Mouse (Mus musculus) kidney, adult 2 months (tissue): ENCODE data around the gene Mrps18a.

ENCODE experiments used
- CTCF ChIP-seq: fragments of 200-500 bp; conservative IDR thresholded peaks from 2 replicates; pipeline ENCODE4 v1.5.1; 2011; ENCODE audit warnings: low read depth, mild to moderate bottlenecking, control low read depth, low read length, moderate library complexity, mixed read lengths; ENCODE audit not compliant: insufficient read depth, insufficient read length
- POLR2A ChIP-seq: fragments of 200-500 bp; IDR thresholded peaks from one replicate; pipeline ENCODE4 v1.6.1; 2011; ENCODE audit warnings: low read depth, low read length, control low read depth

- TF ChIP-seq CTCF (no peak; the same call in 1 of the 2 replicates), POLR2A (no peak)
Measured at GRCm38 (mm10) chr17:46123953-46124700, 13.3 kb downstream of the Mrps18a start.
